Mouse (Mus musculus): Measurements from ENCODE around the gene Tmppe. TPM values are rescaled to one million over a fixed set of nuclear protein-coding genes. Genes with fewer than 3 reads are reported as not detected.

The Tmppe gene
- polyA plus RNA-seq, 1 experiment from 2014 or later: 2.1 TPM

DNA sequence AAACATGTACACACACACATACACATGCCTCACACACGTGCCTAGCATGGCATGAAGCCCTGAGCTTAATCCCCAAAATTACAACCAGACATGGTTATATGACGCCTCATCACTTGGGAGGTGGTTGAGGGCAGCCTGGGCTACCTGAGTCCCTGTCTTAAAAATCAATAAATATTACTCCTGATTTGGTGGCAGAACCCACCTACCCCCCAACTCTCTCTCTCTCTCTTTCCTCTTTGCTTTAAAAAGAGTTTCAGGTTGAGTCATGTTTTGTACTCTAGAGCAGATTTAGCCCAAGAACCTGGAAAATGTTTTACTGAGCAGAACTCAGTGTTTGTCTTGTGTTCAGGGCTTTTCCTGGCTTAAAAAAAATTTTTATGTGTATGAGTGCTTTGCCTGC lies 54.5 kb downstream of the Tmppe start:
- no peaks in the 10 kb centered on the region for H3K27me3 ChIP-seq (replicated peaks; ENCODE audit: control insufficient read depth, insufficient read depth, low read length)
- no peaks in the 10 kb centered on the region for H3K9me3 ChIP-seq (ENCODE audit: control insufficient read depth, low read length)
- DNase-seq (ENCODE audit: low spot score) (no peak), ATAC-seq (ENCODE audit: low read depth) (no peak)
- peaks cover 27% of the 10 kb centered on the region; the same call in 1 of the 2 replicates for H3K36me3 ChIP-seq (ENCODE audit: control insufficient read depth, insufficient read depth, low read length)
- H3K4me1 ChIP-seq (ENCODE audit: control insufficient read depth, insufficient read depth, low read length): no peaks in the 10 kb centered on the region
- WGBS: 62% methylated on average over 2 of the region's 2 CpGs
- no peak overlapping the region for H3K4me3 ChIP-seq (ENCODE audit: low read depth, low read length)
- H3K9ac ChIP-seq (ENCODE audit: low read depth, low read length): no peak overlapping the region
- H3K27ac ChIP-seq (replicated peaks; ENCODE audit: low read depth, low read length): no peak overlapping the region
- no peak overlapping the region for H3K4me2 ChIP-seq (ENCODE audit: low read depth, low read length)

Other genes with a start within 250 kb of the Tmppe start
- not detected in 2 replicates for gene Bcl2a1c, start 71.0 kb upstream of the Tmppe start, polyA plus RNA-seq (2014; fragmentation: Nextera tagmentation; extraction: Ambion mirVana)
- gene Crtap, start 10.4 kb upstream of the Tmppe start, polyA plus RNA-seq (2014; fragmentation: Nextera tagmentation; extraction: Ambion mirVana): 244 and 245 TPM in 2 replicates
- 42.5 and 44.6 TPM in 2 replicates for gene Glb1, start within 50 bp of the Tmppe start, polyA plus RNA-seq (2014; fragmentation: Nextera tagmentation; extraction: Ambion mirVana)
- 0.75 and 1.1 TPM in 2 replicates for gene Ccr4, start 103.8 kb downstream of the Tmppe start, polyA plus RNA-seq (2014; fragmentation: Nextera tagmentation; extraction: Ambion mirVana)
- gene C130032M10Rik, start 114.6 kb downstream of the Tmppe start, polyA plus RNA-seq (2014; fragmentation: Nextera tagmentation; extraction: Ambion mirVana): 1.3 and 1.4 TPM in 2 replicates
- gene Trim71, start 163.3 kb downstream of the Tmppe start, polyA plus RNA-seq (2014; fragmentation: Nextera tagmentation; extraction: Ambion mirVana): 0.06 and 0.13 TPM in 2 replicates
- gene Cnot10, start 239.1 kb downstream of the Tmppe start, polyA plus RNA-seq (2014; fragmentation: Nextera tagmentation; extraction: Ambion mirVana): 52.4 and 63.7 TPM in 2 replicates

Data from embryonic facial prominence, embryonic 14.5 days (tissue).